9 mouse cellular contexts compared by ENCODE assay signal in genomic region chrX:165327699-165328333, GRCm38 (mm10). TPM values are rescaled to one million over a fixed set of nuclear protein-coding genes. Genes with fewer than 3 reads are reported as not detected.
DNase-seq lines count a peak whose midpoint lies in the region; ATAC-seq and TF ChIP-seq lines count a peak whose summit lies in the region.
"Had no signal": no experiment of that assay in that cellular context is flagged by ENCODE, and none has a peak within 500 bp of the region (broad histone marks: within the 10 kb centered on the region; RNA-seq: fewer than 3 reads in every experiment).

No protein-coding gene starts in this region.

- H3K9ac ChIP-seq in ES-E14 (ENCODE audit: insufficient read depth, low read depth, low read length, poor library complexity, severe bottlenecking): no peak overlapping the region

- ATAC-seq in cerebellum, adult (ENCODE audit: insufficient number of reproducible peaks, low FRiP score, low TSS enrichment): no peak; the same call in 1 of the 2 replicates
- no peak for ATAC-seq in erythroblast, adult 5-6 weeks (replicated peaks; ENCODE audit: low FRiP score, poor library complexity, severe bottlenecking)

- H3K36me3 ChIP-seq in ES-E14 (ENCODE audit: control insufficient read depth, insufficient read depth, low read length, poor library complexity, severe bottlenecking): no peaks in the 10 kb centered on the region

- peak; percentile 13 for DNase-seq in cerebellum, adult 11 months
- peak; percentile 47 for DNase-seq in ES-E14 (ENCODE audit: low read depth, low spot score)
- DNase-seq in cerebellum, postnatal 4 days (ENCODE audit: low spot score in 2 of 2): peak; percentile 21 to 63
- peak; percentile 25 to 46 for DNase-seq in frontal cortex, postnatal 25 days (ENCODE audit: low spot score in 2 of 2)
- DNase-seq in layer of hippocampus, postnatal 25 days (ENCODE audit: extremely low spot score in 1 of 2, low spot score in 1 of 2): peak; percentile 47 to 77
- peak; percentile 14 for DNase-seq in neural tube, embryonic 10.5 days (ENCODE audit: extremely low spot score, low spot score)

- H3K27ac ChIP-seq in ES-E14 (ENCODE audit: insufficient read depth, low read depth, low read length, poor library complexity, severe bottlenecking): no peak overlapping the region

- no peaks in the 10 kb centered on the region for H3K4me1 ChIP-seq in ES-E14 (ENCODE audit: control insufficient read depth in 2 of 2, insufficient read depth in 2 of 2, low read length in 2 of 2, poor library complexity in 1 of 2)

- peak overlapping the region in 1 of 2 experiments; percentile 52; a peak in 2 of 4 replicates for H3K4me3 ChIP-seq in ES-E14 (ENCODE audit: insufficient read depth in 1 of 2, low read depth in 1 of 2, low read length in 2 of 2, poor library complexity in 1 of 2, severe bottlenecking in 1 of 2)

- in situ Hi-C loops in ES-E14 (cut with MboI; ENCODE audit: low sequenced_read_pairs in 2 of 2, unreplicated experiment in 2 of 2): no loop called here

- H3K9me3 ChIP-seq in ES-E14 (ENCODE audit: control insufficient read depth, insufficient read depth, low read depth, low read length): no peaks in the 10 kb centered on the region

TF ChIP-seq in ES-E14, 5 proteins besides CTCF, POLR2A, EP300 and RAD21:
- no peak for TF ChIP-seq MAFK (IDR thresholded peaks at IDR 0.05; ENCODE audit: insufficient read depth, low read depth, low read length)
- peak; percentile 17; the same call in 1 of the 2 replicates for TF ChIP-seq ZC3H11A (IDR thresholded peaks at IDR 0.05; ENCODE audit: borderline replicate concordance, low read depth, low read length)
- 0 out of 2 replicates have a peak, but pooled peaks have one; percentile 53 for TF ChIP-seq ZNF384 (IDR thresholded peaks at IDR 0.05; ENCODE audit: low read depth, low read length)

RNA-seq across cellular contexts. Expression of gene Glra2, which starts 0.6 kb away (rescaled TPM):
- 0.05 and 0.13 TPM in 2 replicates for total RNA-seq in ES-E14 (2012; rRNA removed)
- total RNA-seq in layer of hippocampus, postnatal 25 days (2021): 10 to 100 TPM in 1 of 2 experiments, 1 to 10 TPM in 1; 9.6 to 11.1 TPM
- total RNA-seq in erythroblast, adult 5-6 weeks (2015; ENCODE audit: low replicate concordance): not detected in 2 replicates
- total RNA-seq in erythroblast, adult 5-6 weeks (2017; ENCODE audit: low replicate concordance): not detected in 2 replicates
- total RNA-seq: hematopoietic stem cell, adult 5-6 weeks had no signal
